Mouse (Mus musculus) lung, postnatal 36 days (tissue): Measurements from ENCODE around the gene Nmnat2.
A peak's percentile ranks its signal among the peaks of the same experiment; 100 is the strongest.

Experiments used
- DNase-seq: peaks from one replicate; pipeline ENCODE4 v3.0.0; 2022; ENCODE audit warnings: mixed read lengths

The Nmnat2 gene

DNA sequence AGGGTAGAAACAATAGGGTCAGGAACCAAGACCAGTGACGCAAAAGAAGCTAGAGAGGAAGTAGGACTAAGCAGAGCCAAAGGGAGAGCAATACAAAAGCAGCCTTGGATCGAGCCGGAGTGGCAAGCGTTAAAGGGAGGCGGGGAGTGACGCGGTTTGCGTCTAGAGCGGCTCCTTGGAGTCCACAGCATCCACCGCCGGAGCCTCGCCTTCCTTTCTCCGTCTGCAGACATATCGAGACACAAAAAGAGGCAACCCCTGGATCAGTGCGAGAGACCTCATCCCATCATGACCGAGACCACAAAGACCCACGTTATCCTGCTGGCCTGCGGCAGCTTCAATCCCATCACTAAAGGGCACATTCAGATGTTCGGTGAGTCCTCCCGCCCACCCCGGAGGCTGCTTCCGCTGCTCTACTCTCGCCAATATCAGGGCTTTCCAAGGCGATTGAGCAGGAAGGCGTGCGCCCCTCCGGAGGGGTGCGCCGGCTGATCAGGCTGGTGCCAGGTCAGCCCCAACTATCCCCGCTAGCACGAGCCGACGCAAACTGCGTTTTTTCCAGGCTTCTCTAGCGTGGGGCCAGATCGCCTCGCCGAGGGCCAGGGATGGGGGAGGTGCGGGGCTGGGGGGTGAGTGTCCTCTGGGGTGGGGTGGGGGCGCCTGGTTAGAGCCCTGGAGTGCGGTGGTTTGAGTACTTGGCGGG, at the start of gene Nmnat2:
Gene Nmnat2 (plus strand): TSS at position 173 of the 703 bp plus-strand sequence.
- DNase-seq, result no peak

GRCm38 (mm10) chr1:152913483-152914460, 41.0 kb upstream of the Nmnat2 start:
- peak; percentile 3 for DNase-seq

- no peak for DNase-seq
Observed at GRCm38 (mm10) chr1:152915766-152916165, 39.0 kb upstream of the Nmnat2 start.

DNA sequence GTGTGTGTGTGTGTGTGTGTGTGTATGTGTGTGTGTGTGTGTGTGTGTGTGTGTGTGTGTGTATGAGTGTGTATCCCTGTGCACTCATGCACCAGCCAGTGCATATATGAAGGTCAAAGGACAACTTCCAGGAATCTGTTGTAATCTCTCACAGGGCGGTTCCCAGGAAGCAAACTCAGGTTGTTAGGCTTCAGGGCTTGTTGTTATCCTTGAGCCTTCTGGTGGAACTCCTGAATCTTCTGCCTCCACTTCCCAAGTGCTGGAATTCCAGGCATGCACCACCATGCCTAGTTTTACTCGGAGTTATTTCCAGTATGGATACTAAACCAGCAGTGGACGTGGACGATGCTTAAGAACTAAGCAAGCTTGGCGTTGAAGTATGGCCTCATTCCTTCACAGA, 37.9 kb upstream of the Nmnat2 start:
- DNase-seq, result no peak

- DNase-seq, result no peak
Observed at GRCm38 (mm10) chr1:152917626-152918025, 37.2 kb upstream of the Nmnat2 start.

DNA sequence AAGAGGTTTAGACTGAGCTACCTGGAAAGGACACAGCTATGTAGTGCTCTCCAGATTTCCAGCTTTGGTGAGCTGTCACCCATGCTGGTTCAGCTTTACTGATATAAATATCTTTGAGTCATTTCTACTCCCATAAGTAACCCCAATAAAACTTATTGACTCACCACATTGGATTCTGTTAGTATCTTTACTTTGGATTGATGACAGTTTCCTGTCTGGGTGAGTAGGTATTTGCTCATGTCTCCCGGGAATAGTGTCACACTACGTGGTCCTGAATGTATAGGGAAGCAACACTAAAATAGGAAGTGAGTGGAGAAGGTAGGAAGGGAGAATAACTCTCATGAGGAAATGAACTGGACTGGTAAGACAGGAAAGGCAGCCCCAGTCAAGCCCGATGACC, 33.0 kb upstream of the Nmnat2 start:
- DNase-seq, result no peak

DNA sequence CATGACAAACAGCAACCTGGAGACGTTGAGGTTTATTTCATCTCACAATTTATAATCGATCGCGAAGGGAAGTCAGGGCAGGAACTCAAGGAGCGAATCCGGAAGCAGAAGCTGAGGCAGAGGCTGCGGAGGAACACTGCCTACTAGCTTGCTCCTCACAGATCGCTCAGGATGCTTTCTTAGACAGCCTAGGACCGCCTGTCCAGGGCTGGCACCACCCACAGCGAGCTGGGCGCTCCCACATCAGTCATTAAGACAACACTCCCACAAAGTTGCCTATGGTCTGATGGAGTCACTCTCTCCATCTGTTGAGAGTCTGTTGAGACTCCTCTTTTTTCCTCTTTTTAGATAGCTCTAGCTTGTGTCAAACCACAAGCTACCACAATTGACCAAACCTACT, 20.8 kb upstream of the Nmnat2 start:
- DNase-seq, result no peak

DNA sequence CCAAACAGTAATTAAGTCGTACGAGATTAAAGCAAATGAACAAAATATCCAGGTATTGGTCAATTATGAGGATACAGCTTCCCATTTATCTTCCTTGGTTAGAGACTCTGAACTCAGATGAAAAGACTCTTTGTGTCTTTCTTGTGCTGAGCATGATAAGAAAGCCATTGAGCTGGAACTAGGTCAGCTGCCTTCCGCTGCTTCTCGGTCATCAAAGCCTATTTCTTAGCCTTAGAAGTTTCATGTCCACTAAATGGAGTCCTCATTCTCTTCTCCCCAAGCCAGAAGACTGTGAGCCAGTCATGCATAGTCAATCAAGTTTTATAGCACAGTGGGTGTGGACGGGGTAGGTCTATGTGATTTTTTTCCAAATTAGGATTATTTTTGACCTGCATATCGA, 19.3 kb upstream of the Nmnat2 start:
- no peak for DNase-seq

- no peak for DNase-seq
Observed at GRCm38 (mm10) chr1:152936365-152936764, 18.4 kb upstream of the Nmnat2 start.

DNA sequence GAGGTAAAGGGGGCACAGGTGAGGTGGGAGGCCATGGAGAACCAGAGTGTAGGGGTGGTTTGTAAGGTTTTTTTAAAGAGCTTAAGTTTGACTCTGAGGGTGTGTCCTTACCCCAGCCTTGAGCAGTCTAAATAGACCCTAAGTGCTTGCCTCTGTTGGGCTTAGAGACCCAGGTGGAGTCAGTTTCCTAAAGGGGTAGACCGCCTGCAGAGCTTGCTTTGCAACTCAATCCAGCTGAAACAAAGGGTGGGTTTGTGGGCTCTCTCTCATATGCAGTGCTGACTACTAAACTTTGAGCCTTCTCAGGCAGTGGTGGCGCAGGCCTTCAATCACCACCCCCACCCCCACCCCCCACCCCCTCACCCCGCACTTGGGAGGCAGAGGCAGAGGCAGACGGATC, 11.8 kb upstream of the Nmnat2 start:
- DNase-seq, result no peak

DNA sequence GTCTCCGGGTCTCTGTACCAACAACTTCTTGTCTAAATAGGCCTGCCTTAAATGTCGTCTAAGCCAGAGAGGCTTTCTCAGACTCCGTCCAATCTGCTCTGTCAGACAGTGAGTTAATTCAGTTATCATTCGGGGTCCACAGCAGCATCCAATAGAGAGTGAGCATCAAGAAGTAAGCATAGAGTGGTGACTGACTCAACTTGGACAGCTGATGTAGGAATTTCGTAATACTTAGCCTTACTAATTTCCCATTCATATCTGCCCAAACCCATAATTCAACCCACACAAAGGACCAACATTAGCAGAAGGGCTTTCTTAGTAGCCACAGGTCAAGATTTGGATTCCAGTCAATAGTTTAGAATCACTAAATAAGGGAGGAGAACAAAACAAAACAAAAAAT, 626 bp upstream of the Nmnat2 start:
- no peak for DNase-seq

GRCm38 (mm10) chr1:152955564-152956211, 895 bp downstream of the Nmnat2 start:
- DNase-seq, result no peak

DNA sequence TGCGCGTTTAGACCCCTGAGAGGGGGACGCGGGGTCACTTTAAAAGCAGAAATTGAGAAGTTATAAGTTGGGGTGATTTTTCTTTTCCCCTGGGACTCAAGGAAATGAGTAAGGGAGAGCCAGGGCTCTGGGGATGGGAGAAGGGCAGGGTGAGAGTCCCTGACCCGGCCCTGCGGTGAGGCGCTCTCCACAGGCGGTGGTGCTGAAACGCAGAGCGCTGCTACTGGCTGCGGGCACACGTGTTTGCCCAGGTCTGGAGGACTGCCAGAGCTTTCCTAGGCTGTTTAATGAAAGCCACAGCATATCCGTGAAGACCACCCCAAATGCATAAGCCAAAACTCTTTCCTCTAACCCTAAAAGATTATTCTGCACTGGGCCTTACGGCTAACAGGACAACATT, 1.4 kb downstream of the Nmnat2 start:
- DNase-seq, result peak; percentile 51

- DNase-seq, result no peak
Observed at GRCm38 (mm10) chr1:152964344-152964743, 9.6 kb downstream of the Nmnat2 start.

- no peak for DNase-seq
Observed at GRCm38 (mm10) chr1:152966222-152966621, 11.4 kb downstream of the Nmnat2 start.

- DNase-seq, result no peak
Observed at GRCm38 (mm10) chr1:152966686-152967085, 11.9 kb downstream of the Nmnat2 start.

DNA sequence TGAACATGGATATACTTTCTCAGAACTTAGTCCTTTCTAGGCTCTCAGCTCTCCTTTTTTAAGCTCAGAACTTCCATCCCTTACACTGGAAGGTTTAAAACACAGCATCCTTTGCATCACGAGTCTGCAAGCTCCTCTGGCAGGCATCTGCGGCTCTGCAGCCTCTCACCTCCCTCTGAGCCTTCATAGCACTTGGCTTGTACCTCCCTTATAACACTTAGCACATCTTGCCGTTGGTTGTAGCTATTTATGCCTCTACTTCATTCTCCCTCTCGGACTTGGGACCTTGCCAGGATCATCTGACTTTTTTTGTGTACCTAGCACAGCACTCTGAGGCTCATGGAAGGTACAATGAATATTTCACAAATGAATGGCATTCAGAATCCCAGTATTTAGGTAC, 14.3 kb downstream of the Nmnat2 start:
- peak; percentile 11 for DNase-seq

GRCm38 (mm10) chr1:152972957-152973356, 18.2 kb downstream of the Nmnat2 start:
- no peak for DNase-seq

- DNase-seq, result no peak
Observed at GRCm38 (mm10) chr1:152973421-152973820, 18.6 kb downstream of the Nmnat2 start.

GRCm38 (mm10) chr1:152973861-152974260, 19.1 kb downstream of the Nmnat2 start:
- DNase-seq, result no peak

- DNase-seq, result no peak
Observed at GRCm38 (mm10) chr1:152975144-152975543, 20.4 kb downstream of the Nmnat2 start.

DNA sequence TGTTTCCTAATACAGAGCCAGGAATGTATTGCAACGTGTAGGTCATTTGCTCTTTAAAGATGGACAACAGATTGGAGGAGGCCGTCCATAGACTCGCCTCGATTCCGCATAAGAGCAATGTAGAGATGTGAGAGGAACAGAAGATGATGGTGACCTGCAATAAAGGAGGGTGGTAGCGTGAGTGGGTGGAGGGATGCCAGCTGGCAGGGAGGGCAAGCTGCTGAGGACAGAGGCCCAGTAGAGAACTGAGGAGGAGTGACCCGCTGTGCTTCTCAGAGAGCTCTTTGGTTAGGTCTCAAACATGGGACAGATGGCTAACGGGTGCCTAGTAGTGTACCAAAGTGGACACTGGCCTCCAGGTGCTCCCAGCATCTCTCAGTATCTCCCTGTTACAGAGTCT, 23.9 kb downstream of the Nmnat2 start:
- DNase-seq, result no peak

DNA sequence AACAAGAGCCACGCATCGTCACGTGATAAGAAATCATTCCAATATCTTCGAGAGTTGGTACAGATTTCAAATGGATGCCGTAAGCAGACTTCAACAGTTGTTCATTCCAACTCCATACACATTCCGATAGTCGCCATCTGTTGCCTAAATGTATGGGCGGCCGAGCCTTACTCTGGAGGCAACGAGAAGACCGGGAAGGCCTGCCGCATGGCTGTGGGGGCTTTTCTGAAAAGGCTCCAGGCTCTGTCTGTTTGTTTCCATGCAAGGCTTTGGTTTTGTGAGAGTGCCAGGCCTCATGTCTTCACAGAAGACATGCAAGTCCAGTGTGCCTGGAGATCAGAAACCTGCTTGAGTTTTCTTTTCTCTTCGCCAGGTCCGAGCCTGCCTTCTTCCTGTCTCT, 28.6 kb downstream of the Nmnat2 start:
- DNase-seq, result no peak

DNA sequence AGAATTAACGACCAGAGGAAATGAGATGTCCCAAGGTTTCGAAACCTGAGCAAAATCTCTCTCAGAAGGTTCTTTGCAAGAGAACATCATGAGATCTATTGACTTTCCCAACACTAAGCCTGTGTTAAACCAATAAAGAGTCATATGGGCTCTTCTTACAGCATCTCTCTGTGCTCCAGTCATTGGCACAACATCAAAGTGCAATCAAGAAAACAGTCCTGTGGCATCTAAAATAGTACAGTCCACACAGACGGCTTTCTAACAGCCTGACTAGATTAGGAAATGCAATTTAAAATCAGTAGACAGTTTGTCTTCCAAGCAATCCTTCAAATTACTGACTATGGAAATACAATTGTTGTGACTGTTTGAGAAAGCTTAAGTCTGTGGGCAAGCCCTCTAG, 32.2 kb downstream of the Nmnat2 start:
- no peak for DNase-seq
